10 mouse cellular contexts compared by ENCODE assay signal in the genomic region with DNA sequence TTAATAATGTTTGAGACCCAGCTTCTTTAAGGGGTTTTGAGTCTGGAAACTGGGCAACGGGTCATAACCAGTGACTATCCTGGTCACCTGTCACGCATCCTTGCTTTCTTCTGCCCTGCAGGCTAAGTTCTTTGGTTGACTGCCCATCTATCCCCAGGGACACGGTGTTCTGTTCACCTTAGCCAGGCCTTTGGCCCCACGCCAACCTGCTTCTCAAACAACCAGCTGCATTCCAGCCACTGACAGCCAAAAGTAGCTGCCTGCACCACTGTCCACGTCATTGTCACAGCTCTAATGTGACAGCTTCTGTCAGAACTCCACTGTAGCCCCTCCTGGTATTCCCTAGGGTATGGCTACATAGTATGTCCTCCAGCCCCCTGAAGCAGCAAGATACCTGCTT. TPM values are rescaled to one million over a fixed set of nuclear protein-coding genes. Genes with fewer than 3 reads are reported as not detected.
A peak's percentile ranks its signal among the peaks of the same experiment; 100 is the strongest.
DNase-seq lines count a peak whose midpoint lies in the region; ATAC-seq lines count a peak whose summit lies in the region.
"Had no signal": no experiment of that assay in that cellular context is flagged by ENCODE, and none has a peak within 500 bp of the region (broad histone marks: within the 10 kb centered on the region; RNA-seq: fewer than 3 reads in every experiment).

No protein-coding gene starts in this region.

- no peak for ATAC-seq in heart, embryonic 13.5 days (ENCODE audit: extremely low read depth, insufficient number of reproducible peaks, low FRiP score, low TSS enrichment)
- ATAC-seq in frontal cortex, adult (ENCODE audit: low TSS enrichment): no peak

- 28% methylated on average over 5 of the region's 5 CpGs for WGBS in heart, embryonic 13.5 days

- no peak overlapping the region for H3K4me3 ChIP-seq in heart, embryonic 13.5 days
- H3K4me3 ChIP-seq: forebrain, embryonic 10.5 days; megakaryocyte, embryonic 14.5 days had no signal

- H3K4me2 ChIP-seq in heart, embryonic 13.5 days: peak overlapping the region; percentile 2; the same call in 1 of the 2 replicates

- H3K9me3 ChIP-seq in heart, embryonic 13.5 days: no peaks in the 10 kb centered on the region
- H3K9me3 ChIP-seq: forebrain, embryonic 10.5 days; megakaryocyte, embryonic 14.5 days had no signal

- DNase-seq in urinary bladder, postnatal 25 days (ENCODE audit: low spot score): peak; percentile 35
- no peak for DNase-seq in urinary bladder, adult 2 months (ENCODE audit: low spot score)
- peak; percentile 97 to 98 for DNase-seq in kidney, postnatal 25 days
- no peak for DNase-seq in T-cell, adult 2 months (ENCODE audit: low spot score)
- no peak for DNase-seq in left cerebral cortex, adult 11 months (ENCODE audit: low spot score)
- DNase-seq: thymus, adult 2 months had no signal

- peaks cover 4% of the 10 kb centered on the region for H3K36me3 ChIP-seq in heart, embryonic 13.5 days

- H3K27ac ChIP-seq in heart, embryonic 13.5 days (replicated peaks): peak overlapping the region; percentile 87
- H3K27ac ChIP-seq: forebrain, embryonic 10.5 days had no signal

- H3K4me1 ChIP-seq in heart, embryonic 13.5 days: peaks cover 51% of the 10 kb centered on the region

- H3K9ac ChIP-seq in heart, embryonic 13.5 days: peak overlapping the region; percentile 33; the same call in 1 of the 2 replicates

- no peaks in the 10 kb centered on the region for H3K27me3 ChIP-seq in heart, embryonic 13.5 days (replicated peaks)

RNA-seq across cellular contexts. Expression of a gene that starts 12.0 kb away (rescaled TPM):
- polyA plus RNA-seq in urinary bladder, adult 2 months (2012; rRNA removed): 31.0 and 36.2 TPM in 2 replicates
- 54.1 and 63.7 TPM in 2 replicates for polyA plus RNA-seq in heart, embryonic 13.5 days (2015; fragmentation: Nextera tagmentation; extraction: Ambion mirVana)

RNA-seq across cellular contexts. Expression of a gene that starts 12.4 kb away (rescaled TPM):
- polyA plus RNA-seq in urinary bladder, adult 2 months (2012; rRNA removed): 16.3 TPM in 2 replicates
- polyA plus RNA-seq in heart, embryonic 13.5 days (2015; fragmentation: Nextera tagmentation; extraction: Ambion mirVana): 8.9 and 10.5 TPM in 2 replicates

RNA-seq across cellular contexts. Expression of a gene that starts 30.5 kb away (rescaled TPM):
- 11.7 and 12.4 TPM in 2 replicates for polyA plus RNA-seq in urinary bladder, adult 2 months (2012; rRNA removed)
- 51.8 and 57.0 TPM in 2 replicates for polyA plus RNA-seq in heart, embryonic 13.5 days (2015; fragmentation: Nextera tagmentation; extraction: Ambion mirVana)

Comparison
In these comparisons a context has a peak if more than half of its experiments do, and no peak if none do; other contexts are left out.
1. DNase-seq: peak in urinary bladder, postnatal 25 days (single experiment) and kidney, postnatal 25 days (2 of 2); none in urinary bladder, adult 2 months (single experiment), T-cell, adult 2 months (single experiment) and left cerebral cortex, adult 11 months (single experiment).